ENCODE assay signal across 9 mouse cellular contexts in the genomic region with DNA sequence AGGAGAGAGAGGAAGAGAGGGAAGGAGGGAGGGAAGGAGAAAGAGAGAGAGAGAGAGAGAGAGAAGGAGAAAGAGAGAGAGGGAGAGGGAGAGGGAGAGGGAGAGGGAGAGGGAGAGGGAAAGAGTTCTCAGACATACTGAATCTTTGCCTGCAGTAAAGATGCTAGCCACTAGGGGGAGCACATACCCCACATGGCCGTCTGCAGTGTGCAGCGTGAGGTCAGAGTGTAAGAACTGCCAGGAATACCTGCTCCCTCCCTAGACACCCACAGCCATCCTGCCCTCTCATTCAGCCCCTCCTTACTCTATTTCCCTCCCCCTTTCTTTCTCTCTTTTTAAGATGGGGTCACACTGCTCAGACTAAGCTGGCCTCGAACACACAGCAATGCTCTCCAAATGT. TPM values are rescaled to one million over a fixed set of nuclear protein-coding genes. Genes with fewer than 3 reads are reported as not detected.
DNase-seq lines count a peak whose midpoint lies in the region; ATAC-seq and TF ChIP-seq lines count a peak whose summit lies in the region.
"Had no signal": no experiment of that assay in that cellular context is flagged by ENCODE, and none has a peak within 500 bp of the region (broad histone marks: within the 10 kb centered on the region; RNA-seq: fewer than 3 reads in every experiment).

No protein-coding gene starts in this region.

- no peak overlapping the region for H3K9ac ChIP-seq in heart, adult 2 months (ENCODE audit: low read depth, low read length)
- H3K9ac ChIP-seq in kidney, postnatal 0 days (ENCODE audit: low read depth, low read length), result no peak overlapping the region
- H3K9ac ChIP-seq in lung, postnatal 0 days (replicated peaks; ENCODE audit: low read depth), result no peak overlapping the region

- intact Hi-C loops in heart, adult 2 months (cut with DNase I), result no loop called here

- H3K9me3 ChIP-seq in kidney, postnatal 0 days (replicated peaks; ENCODE audit: low read length), result no peaks in the 10 kb centered on the region
- no peaks in the 10 kb centered on the region for H3K9me3 ChIP-seq in lung, postnatal 0 days (ENCODE audit: low read length)

- H3K79me2 ChIP-seq in heart, adult 2 months (replicated peaks; ENCODE audit: control insufficient read depth, insufficient read depth, low read length), result no peaks in the 10 kb centered on the region

- H3K27me3 ChIP-seq in heart, adult 2 months (ENCODE audit: control insufficient read depth, insufficient read depth, low read length), result no peaks in the 10 kb centered on the region
- no peaks in the 10 kb centered on the region for H3K27me3 ChIP-seq in kidney, postnatal 0 days (ENCODE audit: insufficient read depth, low read length)
- H3K27me3 ChIP-seq in lung, postnatal 0 days (replicated peaks; ENCODE audit: insufficient read depth, low read length), result no peaks in the 10 kb centered on the region

- TF ChIP-seq EP300 in heart, adult 2 months (IDR thresholded peaks at IDR 0.05; ENCODE audit: insufficient read depth, low read depth, low read length), result 0 out of 2 replicates have a peak, but pooled peaks have one; percentile 49
- no peak for TF ChIP-seq EP300 in lung, postnatal 0 days (IDR thresholded peaks at IDR 0.05)

- H3K4me3 ChIP-seq in cortical plate, adult 2 months (ENCODE audit: insufficient read depth, low read length), result no peak overlapping the region
- H3K4me3 ChIP-seq in heart, adult 2 months, result no peak overlapping the region
- no peak overlapping the region for H3K4me3 ChIP-seq in kidney, postnatal 0 days (replicated peaks; ENCODE audit: low read depth, low read length)
- no peak overlapping the region for H3K4me3 ChIP-seq in lung, postnatal 0 days (ENCODE audit: low read depth, low read length)

- no peak for TF ChIP-seq POLR2A in cortical plate, adult 2 months (IDR thresholded peaks at IDR 0.05; ENCODE audit: extremely low read depth, insufficient read depth, low read length)
- TF ChIP-seq POLR2A in heart, adult 2 months (IDR thresholded peaks at IDR 0.05; ENCODE audit: insufficient read depth, low read depth, low read length), result no peak

- no peaks in the 10 kb centered on the region for H3K36me3 ChIP-seq in heart, adult 2 months (ENCODE audit: control insufficient read depth, insufficient read depth, low read length)
- no peaks in the 10 kb centered on the region for H3K36me3 ChIP-seq in kidney, postnatal 0 days (ENCODE audit: insufficient read depth, low read length)
- 0 out of 2 replicates have a peak, but pooled peaks cover 9% of the 10 kb centered on the region for H3K36me3 ChIP-seq in lung, postnatal 0 days (ENCODE audit: insufficient read depth, low read length)

- ATAC-seq in kidney, postnatal 0 days (replicated peaks; ENCODE audit: low FRiP score, low read depth), result peak; percentile 35
- ATAC-seq in lung, postnatal 0 days, result peak; percentile 47

- 33% methylated on average over 3 of the region's 3 CpGs for WGBS in heart, adult 2 months
- 30% methylated on average over 3 of the region's 3 CpGs for WGBS in kidney, postnatal 0 days
- 31% methylated on average over 3 of the region's 3 CpGs for WGBS in lung, postnatal 0 days

- no peak overlapping the region for H3K27ac ChIP-seq in cortical plate, adult 2 months (ENCODE audit: insufficient read depth, low read length)
- no peak overlapping the region for H3K27ac ChIP-seq in heart, adult 2 months
- no peak overlapping the region for H3K27ac ChIP-seq in kidney, postnatal 0 days
- no peak overlapping the region for H3K27ac ChIP-seq in lung, postnatal 0 days (ENCODE audit: low read length)
- H3K27ac ChIP-seq: macrophage had no signal

- peak; percentile 57 to 63 for DNase-seq in adrenal gland, adult 18-20 months (ENCODE audit: low spot score in 2 of 2)
- no peak for DNase-seq in adrenal gland, adult 8-10 months
- peak; percentile 83 for DNase-seq in ZHBTc4 (ENCODE audit: low read depth, low spot score)
- peak; percentile 44 to 53 for DNase-seq in heart, adult 2 months
- peak; percentile 74 for DNase-seq in kidney, postnatal 0 days (ENCODE audit: low spot score)
- peak; percentile 67 for DNase-seq in lung, postnatal 0 days (ENCODE audit: low spot score)
- DNase-seq in retina, postnatal 7 days (ENCODE audit: low read depth, low spot score), result peak; percentile 70

- TF ChIP-seq CTCF in cortical plate, adult 2 months (IDR thresholded peaks at IDR 0.05; ENCODE audit: extremely low read depth, insufficient read depth, low read length), result peak; percentile 87
- TF ChIP-seq CTCF in heart, adult 2 months (IDR thresholded peaks at IDR 0.05), result peak; percentile 75
- peak; percentile 94 for TF ChIP-seq CTCF in kidney, postnatal 0 days (IDR thresholded peaks at IDR 0.05; ENCODE audit: low read depth)
- peak; percentile 93 for TF ChIP-seq CTCF in lung, postnatal 0 days (IDR thresholded peaks at IDR 0.05)

- no peak overlapping the region for H3K4me2 ChIP-seq in kidney, postnatal 0 days (ENCODE audit: low read length)
- no peak overlapping the region for H3K4me2 ChIP-seq in lung, postnatal 0 days (replicated peaks; ENCODE audit: low read depth, low read length)

- H3K4me1 ChIP-seq in cortical plate, adult 2 months (ENCODE audit: control insufficient read depth, insufficient read depth, low read length), result no peaks in the 10 kb centered on the region
- no peaks in the 10 kb centered on the region for H3K4me1 ChIP-seq in heart, adult 2 months (ENCODE audit: control insufficient read depth, insufficient read depth, low read length)
- no peaks in the 10 kb centered on the region for H3K4me1 ChIP-seq in kidney, postnatal 0 days (replicated peaks; ENCODE audit: insufficient read depth, low read length)
- no peaks in the 10 kb centered on the region for H3K4me1 ChIP-seq in lung, postnatal 0 days (ENCODE audit: insufficient read depth, low read depth, low read length)

RNA-seq across cellular contexts. Expression of a gene that starts 14.8 kb away (rescaled TPM):
- 100 to 1,000 TPM; 581 to 655 TPM for total RNA-seq in adrenal gland, adult 18-20 months (2021)
- total RNA-seq in adrenal gland, adult 8-10 months (2022), result 100 to 1,000 TPM; 571 to 829 (median 654) TPM
- 302 and 325 TPM in 2 replicates for polyA plus RNA-seq in cortical plate, adult 2 months (2012; rRNA removed)
- 100 to 1,000 TPM; 267 to 273 TPM for total RNA-seq in heart, adult 2 months (2021)
- polyA plus RNA-seq in heart, adult 2 months (2012; rRNA removed), result 89.1 and 135 TPM in 2 replicates
- polyA plus RNA-seq in kidney, postnatal 0 days (2015; fragmentation: Nextera tagmentation; extraction: Ambion mirVana), result 513 and 542 TPM in 2 replicates
- 281 and 298 TPM in 2 replicates for polyA plus RNA-seq in lung, postnatal 0 days (2015; fragmentation: Nextera tagmentation; extraction: Ambion mirVana)

RNA-seq across cellular contexts. Expression of a gene that starts 19.0 kb away (rescaled TPM):
- total RNA-seq in adrenal gland, adult 18-20 months (2021), result 10 to 100 TPM; 53.6 to 57.2 TPM
- 10 to 100 TPM; 63.8 to 93.3 (median 80.2) TPM for total RNA-seq in adrenal gland, adult 8-10 months (2022)
- polyA plus RNA-seq in cortical plate, adult 2 months (2012; rRNA removed), result 33.7 and 35.3 TPM in 2 replicates
- total RNA-seq in heart, adult 2 months (2021), result 10 to 100 TPM; 20.3 to 20.6 TPM
- polyA plus RNA-seq in heart, adult 2 months (2012; rRNA removed), result 24.1 and 32.1 TPM in 2 replicates
- polyA plus RNA-seq in kidney, postnatal 0 days (2015; fragmentation: Nextera tagmentation; extraction: Ambion mirVana), result 16.5 and 17.6 TPM in 2 replicates
- polyA plus RNA-seq in lung, postnatal 0 days (2015; fragmentation: Nextera tagmentation; extraction: Ambion mirVana), result 14.8 and 15.7 TPM in 2 replicates

RNA-seq across cellular contexts. Expression of a gene that starts 56.9 kb away (rescaled TPM):
- 1 to 10 TPM; 4.4 to 6.9 TPM for total RNA-seq in adrenal gland, adult 18-20 months (2021)
- 1 to 10 TPM; 5.3 to 9.0 (median 7.2) TPM for total RNA-seq in adrenal gland, adult 8-10 months (2022)
- 442 and 456 TPM in 2 replicates for polyA plus RNA-seq in cortical plate, adult 2 months (2012; rRNA removed)
- under 1 TPM; 0.78 to 0.96 TPM for total RNA-seq in heart, adult 2 months (2021)
- 0.06 and 0.12 TPM in 2 replicates for polyA plus RNA-seq in heart, adult 2 months (2012; rRNA removed)
- polyA plus RNA-seq in kidney, postnatal 0 days (2015; fragmentation: Nextera tagmentation; extraction: Ambion mirVana), result 0.04 and 0.11 TPM in 2 replicates
- polyA plus RNA-seq in lung, postnatal 0 days (2015; fragmentation: Nextera tagmentation; extraction: Ambion mirVana), result 0.04 TPM in 1 of 2 replicates, not detected in the other
- polyA plus RNA-seq: macrophage had no signal

Comparison
In these comparisons a context has a peak if more than half of its experiments do, and no peak if none do; other contexts are left out.
1. RNA of a gene that starts 56.9 kb away (polyA plus RNA-seq): 442 to 456 TPM in cortical plate, adult 2 months; 0.04 to 0.11 TPM in kidney, postnatal 0 days, 0.06 to 0.12 TPM in heart, adult 2 months and 0.04 TPM in lung, postnatal 0 days; every median in the first group is over 100 times any median in the second.
2. Peak in every context shown above with its lines, with median percentiles within 50 percentile points of each other: CTCF ChIP-seq.